Mouse (Mus musculus) G1E (cell line): ENCODE measurements around the gene Adgrb2. TPM values are rescaled to one million over a fixed set of nuclear protein-coding genes. Genes with fewer than 3 reads are reported as not detected.

Experiments used
- ATAC-seq: 2 replicates; pipeline ENCODE4 v1.8.0; 2016; ENCODE audit warnings: mild to moderate bottlenecking; ENCODE audit not compliant: insufficient number of reproducible peaks, poor library complexity, low FRiP score, severe bottlenecking; ENCODE audit errors: extremely low read depth
- DNase-seq: peaks from one replicate; pipeline ENCODE4 v3.0.0; 2012; ENCODE audit warnings: low spot score
- H3K27me3 ChIP-seq: 2 replicates; pipeline ENCODE4 v1.6.1; 2012; ENCODE audit warnings: mild to moderate bottlenecking, low read length, inconsistent platforms; ENCODE audit not compliant: insufficient read depth
- H3K36me3 ChIP-seq: replicated peaks from 2 replicates; pipeline ENCODE3; 2012; ENCODE audit warnings: mild to moderate bottlenecking, inconsistent platforms
- H3K4me1 ChIP-seq: 2 replicates; pipeline ENCODE4 v1.6.1; 2012; ENCODE audit warnings: low read depth, low read length, inconsistent platforms, mixed read lengths; ENCODE audit not compliant: insufficient read depth
- H3K4me3 ChIP-seq: 2 replicates; pipeline ENCODE4 v1.5.1; 2012; ENCODE audit warnings: low read depth, mild to moderate bottlenecking, inconsistent platforms, low read length, moderate library complexity, mixed read lengths
- H3K9me3 ChIP-seq: replicated peaks from 2 replicates; pipeline ENCODE4 v1.6.1; 2012; ENCODE audit warnings: inconsistent platforms
- CTCF ChIP-seq: IDR thresholded peaks from 2 replicates; pipeline ENCODE4 v1.5.1; 2012; ENCODE audit warnings: low read depth, low read length, inconsistent platforms, mixed read lengths
- GATA1 ChIP-seq: IDR thresholded peaks from 2 replicates; pipeline ENCODE4 v1.6.1; 2012; ENCODE audit warnings: borderline replicate concordance, low read length, inconsistent platforms, mixed read lengths
- GATA2 ChIP-seq: IDR thresholded peaks from 2 replicates; pipeline ENCODE4 v1.6.1; 2012; ENCODE audit warnings: low read depth, low read length, inconsistent platforms, borderline replicate concordance
- POLR2AphosphoS5 ChIP-seq: IDR thresholded peaks from 2 replicates; pipeline ENCODE4 v1.6.1; 2012; ENCODE audit warnings: low read depth, low read length, inconsistent platforms; ENCODE audit not compliant: insufficient replicate concordance
- TAL1 ChIP-seq: conservative IDR thresholded peaks from 2 replicates; pipeline ENCODE4 v1.6.1; 2012; ENCODE audit warnings: low read depth, low read length, inconsistent platforms, mixed read lengths
- polyA plus RNA-seq: library from polyadenylated mRNA; stranded (reverse); fragments of >175 nt; gene quantifications from 2 replicates; pipeline ENCODE4 v1.2.3, GENCODE M21; 2012
- total RNA-seq, 2 experiments: library from RNA; stranded (forward) in 1 of 2; stranded (reverse) in 1 of 2; fragments of 200-1000 nt in 1 of 2; fragments of >200 nt in 1 of 2; fragmentation: Nextera tagmentation in 1 of 2; gene quantifications; 2 replicates each; pipeline ENCODE4 v1.2.3; 2014 to 2017

The Adgrb2 gene
- total and polyA plus RNA-seq, 3 experiments, result 0.71 TPM; not detected in 2

GRCm38 (mm10) chr4:129966201-129966600 lies 18.5 kb upstream of the Adgrb2 start:
- no peak for DNase-seq
- H3K27me3 ChIP-seq, result peaks cover 11% of the 10 kb centered on the region; the same call in 1 of the 2 replicates

GRCm38 (mm10) chr4:129967024-129968014 lies 17.4 kb upstream of the Adgrb2 start:
- TF ChIP-seq POLR2AphosphoS5 (no peak), GATA2 (no peak), CTCF (no peak), TAL1 (no peak), GATA1 (no peak)
- ATAC-seq (no peak), DNase-seq (no peak)
- Histone ChIP-seq H3K4me1 (no peaks in the 10 kb centered on the region), H3K36me3 (no peaks in the 10 kb centered on the region), H3K27me3 (peaks cover 6% of the 10 kb centered on the region; the same call in 1 of the 2 replicates), H3K4me3 (no peak overlapping the region), H3K9me3 (no peaks in the 10 kb centered on the region)

More at GRCm38 (mm10) chr4:129966201-129966600, 18.5 kb upstream of the Adgrb2 start:
- Histone ChIP-seq H3K4me3 (no peak overlapping the region), H3K9me3 (no peaks in the 10 kb centered on the region), H3K4me1 (no peaks in the 10 kb centered on the region), H3K36me3 (no peaks in the 10 kb centered on the region)
- TF ChIP-seq TAL1, result no peak
- ATAC-seq, result no peak

DNA sequence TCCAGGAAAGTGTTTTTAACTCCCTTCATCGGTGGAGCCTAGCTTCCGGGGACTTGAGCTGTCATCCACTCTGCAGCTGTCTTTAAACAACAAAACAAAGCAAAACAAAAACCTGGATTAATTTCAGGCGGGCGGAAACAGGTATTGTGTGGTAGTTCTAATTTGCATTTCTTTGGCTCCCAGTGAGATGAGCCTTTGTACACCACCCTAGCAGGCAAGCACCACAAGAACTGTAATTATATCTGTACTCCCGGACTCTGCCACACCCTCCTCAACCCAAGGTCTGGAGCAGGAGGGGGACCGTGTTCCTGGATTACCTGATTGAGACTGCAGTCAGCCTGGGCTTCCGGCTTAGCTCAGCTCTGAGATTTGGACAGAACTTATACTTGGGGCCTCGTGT lies 14.5 kb upstream of the Adgrb2 start:
- TF ChIP-seq GATA1 (no peak), POLR2AphosphoS5 (no peak), CTCF (no peak), TAL1 (no peak), GATA2 (no peak)
- Histone ChIP-seq H3K9me3 (no peaks in the 10 kb centered on the region), H3K4me3 (no peak overlapping the region), H3K36me3 (no peaks in the 10 kb centered on the region), H3K27me3 (peaks cover 20% of the 10 kb centered on the region), H3K4me1 (no peaks in the 10 kb centered on the region)
- DNase-seq, result no peak
- no peak for ATAC-seq

DNA sequence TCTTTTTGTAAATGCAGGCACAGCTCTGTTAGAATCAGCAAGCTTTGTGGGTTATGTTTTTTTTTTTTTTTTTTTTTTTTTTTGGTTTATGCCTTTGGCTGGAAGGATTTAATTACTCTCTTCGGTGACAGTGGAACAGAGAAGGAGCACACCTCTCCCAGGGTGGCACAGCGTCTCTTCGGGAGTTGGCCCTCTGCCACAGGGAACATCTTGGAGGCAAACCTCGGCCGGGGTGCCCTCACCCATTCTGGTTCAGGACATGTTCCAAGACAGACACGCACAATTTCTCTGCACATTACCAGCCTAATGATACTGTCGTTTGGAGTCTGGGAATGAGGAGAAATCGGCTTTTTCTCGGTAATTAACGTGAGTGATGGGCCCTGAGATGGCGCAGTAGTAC lies 13.8 kb upstream of the Adgrb2 start:
- H3K36me3 ChIP-seq, result no peaks in the 10 kb centered on the region
- H3K9me3 ChIP-seq, result no peaks in the 10 kb centered on the region
- no peak overlapping the region for H3K4me3 ChIP-seq
- ATAC-seq, result no peak
- TF ChIP-seq GATA2 (no peak), POLR2AphosphoS5 (no peak), TAL1 (no peak), CTCF (no peak), GATA1 (no peak)
- H3K27me3 ChIP-seq, result peaks cover 20% of the 10 kb centered on the region
- DNase-seq, result no peak
- H3K4me1 ChIP-seq, result no peaks in the 10 kb centered on the region

GRCm38 (mm10) chr4:129971989-129972388 lies 12.7 kb upstream of the Adgrb2 start:
- Histone ChIP-seq H3K4me1 (no peaks in the 10 kb centered on the region), H3K36me3 (no peaks in the 10 kb centered on the region), H3K4me3 (no peak overlapping the region), H3K9me3 (no peaks in the 10 kb centered on the region), H3K27me3 (peaks cover 20% of the 10 kb centered on the region)
- DNase-seq (no peak), ATAC-seq (no peak)
- no peak for TF ChIP-seq POLR2AphosphoS5
- no peak for TF ChIP-seq GATA1

GRCm38 (mm10) chr4:129974285-129974684 lies 10.4 kb upstream of the Adgrb2 start:
- Histone ChIP-seq H3K36me3 (no peaks in the 10 kb centered on the region), H3K27me3 (peaks cover 17% of the 10 kb centered on the region), H3K4me3 (no peak overlapping the region), H3K4me1 (no peaks in the 10 kb centered on the region), H3K9me3 (no peaks in the 10 kb centered on the region)
- ATAC-seq, result no peak
- TF ChIP-seq GATA2, result no peak
- TF ChIP-seq CTCF, result no peak
- TF ChIP-seq TAL1, result no peak
- TF ChIP-seq GATA1, result no peak
- no peak for TF ChIP-seq POLR2AphosphoS5
- DNase-seq, result no peak
